Mouse (Mus musculus) thymus, postnatal 4 days (tissue): ENCODE measurements around the gene Nfia.

Source experiments
- DNase-seq: peaks from one replicate; pipeline ENCODE4 v3.0.0; 2021

The Nfia gene

DNA sequence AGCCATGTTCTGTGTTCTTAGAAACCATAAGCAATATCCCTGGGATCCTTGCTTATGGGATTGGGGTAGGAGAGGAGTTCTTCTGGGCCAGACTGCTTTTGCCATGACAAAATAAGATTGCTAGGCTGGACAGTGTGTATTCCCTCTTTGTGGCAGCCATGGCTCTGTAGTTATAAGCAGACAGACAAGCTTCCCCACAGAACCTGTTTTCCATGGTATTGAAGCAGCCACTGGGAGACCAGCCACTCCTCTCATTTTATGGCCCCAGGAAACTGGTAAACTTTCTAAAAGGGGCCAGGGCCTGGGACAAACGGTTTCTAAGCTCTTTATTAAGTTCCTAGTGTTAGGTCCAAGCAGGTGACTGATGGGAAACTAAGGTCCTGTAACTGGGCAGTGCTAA, 309.4 kb downstream of the Nfia start:
- DNase-seq, result no peak

DNA sequence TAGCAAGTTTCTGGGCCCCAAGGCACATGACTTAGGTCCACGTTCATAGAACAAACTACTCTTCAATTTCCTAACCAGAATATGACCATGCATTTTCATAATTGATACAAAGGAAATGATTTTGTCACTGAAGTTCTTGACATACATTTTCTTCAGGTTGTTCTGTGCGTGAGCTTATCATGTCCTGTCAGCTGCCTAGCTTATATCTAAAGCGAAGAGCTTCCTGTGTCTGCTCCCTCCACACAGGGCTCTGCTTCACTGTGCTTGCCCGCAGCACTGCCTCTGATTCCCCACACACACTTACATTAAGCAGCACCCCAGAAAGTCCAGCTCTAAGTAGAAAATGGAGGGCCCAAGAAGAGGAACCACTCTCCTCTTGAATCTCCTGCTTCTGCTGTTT, 310.0 kb downstream of the Nfia start:
- DNase-seq, result peak; percentile 54

DNA sequence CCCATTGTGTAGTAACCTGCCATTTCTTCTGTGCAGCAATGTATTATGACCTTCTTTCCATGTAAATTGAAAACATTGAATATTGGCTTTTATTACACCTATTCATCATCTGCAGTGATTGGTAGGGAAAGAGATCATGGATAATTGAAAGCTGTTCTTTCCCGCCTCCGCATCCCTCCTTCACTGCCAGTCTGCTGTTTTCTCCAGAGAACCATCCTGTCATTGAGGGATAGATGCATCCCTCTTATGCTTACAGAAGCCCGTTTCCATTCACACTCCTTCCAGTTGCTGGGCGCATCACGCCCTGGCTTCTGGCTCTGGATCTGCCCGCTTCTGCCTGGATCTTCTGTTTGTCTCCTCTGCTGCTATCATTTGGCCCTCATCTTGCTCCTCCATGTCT, 312.5 kb downstream of the Nfia start:
- DNase-seq, result no peak

DNA sequence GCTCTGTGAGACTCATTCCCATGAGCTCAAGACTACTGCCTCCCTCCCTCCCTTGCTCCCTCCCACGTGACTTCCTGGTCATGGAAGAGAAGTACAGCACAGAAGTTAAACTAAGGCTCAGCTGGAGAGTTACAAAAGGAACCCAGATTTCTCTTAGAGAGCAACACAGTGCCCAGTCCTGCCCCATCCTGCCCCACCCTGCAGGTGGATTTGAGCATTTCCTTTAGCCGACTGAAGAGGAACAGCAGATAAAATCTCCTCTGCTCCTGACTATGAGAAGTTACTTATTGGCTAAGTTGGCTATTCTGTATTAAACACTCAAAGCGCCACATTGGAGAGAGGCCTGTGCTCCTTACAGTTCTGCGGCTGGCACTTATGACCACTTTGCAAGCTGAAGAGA, 314.4 kb downstream of the Nfia start:
- no peak for DNase-seq

DNA sequence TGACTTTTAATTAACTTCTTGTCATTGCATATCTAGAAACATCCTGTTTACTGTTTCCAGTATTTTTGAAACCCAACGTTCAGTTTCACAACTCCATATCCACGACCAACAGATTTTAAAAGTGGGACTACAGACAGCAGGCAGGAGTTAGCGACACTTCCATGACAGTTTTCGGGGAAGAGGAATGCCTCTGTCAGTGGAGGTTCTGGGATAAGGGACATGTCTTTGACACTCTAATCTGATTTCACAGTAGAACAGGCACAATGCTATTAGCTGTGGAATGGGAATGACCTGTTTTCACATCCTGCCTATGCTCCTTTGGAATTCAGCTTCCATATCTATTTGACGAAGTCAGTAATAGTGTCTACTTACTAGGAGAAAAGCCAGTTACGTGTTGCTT, 317.5 kb downstream of the Nfia start:
- no peak for DNase-seq

DNA sequence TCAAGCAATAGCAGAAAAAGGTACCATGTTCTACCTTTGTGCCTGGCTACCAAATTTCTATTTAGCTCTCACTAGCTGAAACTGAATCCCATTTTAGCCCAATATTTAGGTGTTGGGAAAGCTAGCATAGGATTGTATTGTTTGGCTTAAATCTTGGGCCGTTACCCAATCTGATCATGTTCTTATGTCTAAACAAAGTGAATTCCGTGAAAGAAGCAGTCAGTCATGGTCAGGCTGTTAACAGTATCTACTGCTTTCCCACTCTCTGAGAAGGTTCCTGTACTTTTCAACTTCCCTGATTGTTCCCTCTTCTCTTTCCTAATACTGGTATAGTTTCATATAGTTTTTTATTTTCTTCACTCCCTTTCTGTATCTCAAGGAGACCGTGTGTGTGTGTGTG, 318.1 kb downstream of the Nfia start:
- no peak for DNase-seq

DNA sequence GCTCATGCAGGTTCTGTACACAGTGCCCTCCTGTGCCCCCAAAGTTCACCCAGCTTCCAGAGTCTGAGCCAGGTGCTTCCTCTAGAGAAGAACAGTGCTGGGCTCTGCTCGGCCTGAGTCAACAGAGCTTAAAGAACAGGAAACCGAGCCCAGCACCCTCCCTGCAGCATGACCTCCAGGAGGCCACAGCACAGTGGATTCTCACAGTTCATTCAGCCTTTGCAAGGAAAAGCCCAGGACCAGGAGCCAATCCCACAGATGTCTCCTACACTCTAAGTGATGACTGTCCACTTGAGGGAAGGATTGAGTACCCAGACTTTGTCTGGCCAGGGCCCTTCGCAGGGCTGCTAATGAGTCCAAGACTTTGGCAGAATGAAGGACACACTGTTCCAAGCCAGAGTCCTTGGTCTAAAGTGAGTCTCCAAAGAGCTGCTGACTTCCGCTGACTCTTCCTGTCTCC, 318.9 kb downstream of the Nfia start:
- DNase-seq, result peak; percentile 74

DNA sequence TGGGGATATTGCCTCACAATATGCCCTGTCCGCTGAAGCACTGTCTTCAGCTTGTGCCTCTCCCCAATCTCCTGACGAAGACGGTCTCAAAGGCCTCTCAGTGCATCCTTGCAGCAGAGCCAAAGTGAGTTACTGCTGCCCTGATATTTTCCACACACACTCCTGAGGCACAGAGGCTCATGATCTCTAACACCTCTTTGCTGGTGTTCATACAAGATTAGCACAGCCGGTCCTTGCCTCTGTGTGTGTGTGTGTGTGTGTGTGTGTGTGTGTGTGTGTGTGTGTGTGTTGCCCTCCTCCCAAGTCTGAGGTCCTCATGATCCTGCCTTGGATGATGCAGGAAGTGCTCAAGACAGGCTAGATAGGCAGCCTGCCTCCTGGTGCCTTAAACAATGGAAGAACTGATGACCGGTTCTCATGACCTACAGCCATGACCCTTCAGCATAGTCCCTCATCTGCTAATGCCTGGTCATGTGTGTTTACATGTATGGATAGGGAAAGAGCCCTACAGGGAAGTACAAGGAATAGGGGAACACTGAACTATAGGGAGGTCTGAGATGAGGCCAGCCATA, 319.5 kb downstream of the Nfia start:
- no peak for DNase-seq

DNA sequence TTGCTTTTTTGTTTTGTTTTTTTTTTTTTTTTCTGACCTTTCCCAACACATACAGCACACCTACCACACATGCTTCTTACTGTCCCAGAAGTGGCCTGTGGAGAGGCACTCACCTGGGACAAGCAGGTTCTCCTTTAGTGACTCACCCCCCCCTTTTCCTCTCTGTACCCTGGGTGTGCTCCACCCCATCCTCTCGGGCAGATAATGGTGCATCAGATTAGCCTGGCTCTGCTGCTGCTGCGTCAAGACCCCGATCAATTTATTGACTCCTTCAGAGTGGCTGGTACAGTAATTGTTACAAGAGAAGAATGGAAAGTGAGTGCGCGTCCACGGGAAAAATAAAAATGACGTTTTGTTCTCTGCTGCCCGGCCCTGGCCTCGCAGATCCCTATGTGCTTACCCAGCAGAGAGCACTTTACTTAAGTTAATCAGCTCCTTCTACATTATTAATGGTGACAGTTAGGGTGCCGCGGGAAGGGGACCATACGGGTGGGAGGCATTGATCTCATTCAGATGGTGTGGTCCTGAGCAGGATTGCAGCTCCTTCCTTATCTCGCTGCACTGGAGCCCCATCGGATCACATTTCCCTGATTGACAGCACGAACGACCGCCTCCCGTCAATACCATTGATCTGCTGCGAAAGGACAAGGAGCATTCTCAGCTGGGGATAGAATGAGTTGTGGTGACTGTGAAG, 321.7 kb downstream of the Nfia start:
- no peak for DNase-seq

DNA sequence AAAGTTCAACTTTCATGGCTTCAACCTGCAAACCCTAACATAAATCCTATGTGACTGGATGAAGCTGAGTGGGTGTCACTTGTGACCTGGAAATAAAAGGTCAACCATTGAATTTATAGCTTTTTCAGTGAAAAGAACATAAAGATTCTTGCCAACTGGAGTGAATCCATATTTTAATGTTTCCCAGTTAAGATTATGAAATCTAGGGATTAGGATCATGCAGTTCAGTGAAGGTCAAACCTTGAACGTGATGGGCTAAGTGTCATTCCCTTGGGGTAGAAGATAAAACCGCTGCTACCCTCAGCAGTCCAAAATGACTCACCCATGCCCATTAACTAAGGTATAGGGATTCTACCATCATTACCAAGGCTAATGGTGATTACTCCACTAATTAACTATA, 322.5 kb downstream of the Nfia start:
- DNase-seq, result no peak

DNA sequence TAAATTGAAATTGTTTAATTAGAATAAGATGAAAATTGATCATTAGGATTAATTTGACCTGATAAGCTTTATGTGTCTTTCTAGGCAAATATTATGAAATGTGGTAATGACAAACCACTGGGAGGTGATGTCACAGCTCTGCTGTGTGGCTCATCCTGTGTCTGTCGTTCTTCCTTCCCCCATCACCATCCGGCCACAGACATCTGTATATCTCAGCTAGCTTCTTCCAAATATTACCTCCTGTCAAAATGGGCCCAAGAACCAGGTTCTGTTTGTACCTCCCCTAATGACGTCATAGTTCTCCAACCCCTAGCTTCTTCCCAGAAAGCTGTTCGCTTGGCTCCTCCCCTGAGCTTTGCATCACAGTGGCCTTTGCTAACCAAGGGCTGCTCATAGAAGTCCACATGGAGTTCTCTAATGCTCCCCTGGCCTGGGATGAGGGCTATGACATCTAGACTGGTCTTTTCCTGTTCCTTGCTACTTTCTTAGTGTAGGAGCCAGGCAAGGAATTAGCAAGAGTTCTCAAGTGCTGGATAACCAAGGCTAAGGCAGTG, 324.6 kb downstream of the Nfia start:
- no peak for DNase-seq

DNA sequence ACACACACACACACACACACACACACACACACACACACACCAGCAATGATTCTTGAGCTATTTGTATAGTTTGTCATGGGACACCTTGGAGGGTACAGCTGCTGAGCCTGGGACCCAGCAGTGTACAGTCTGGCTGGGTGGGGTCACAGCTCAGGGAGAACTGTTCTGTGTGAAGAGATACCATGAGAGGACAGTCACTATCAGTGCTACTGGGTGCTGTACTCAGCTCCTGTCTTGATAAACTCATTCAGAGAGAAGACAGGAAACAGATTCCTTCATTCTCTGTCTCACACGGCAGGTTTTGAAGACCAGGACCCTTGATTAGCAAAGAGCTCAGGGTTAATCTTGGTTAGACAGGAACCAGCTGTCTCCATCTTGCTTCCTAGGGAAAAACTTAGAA, 326.1 kb downstream of the Nfia start:
- DNase-seq, result no peak

DNA sequence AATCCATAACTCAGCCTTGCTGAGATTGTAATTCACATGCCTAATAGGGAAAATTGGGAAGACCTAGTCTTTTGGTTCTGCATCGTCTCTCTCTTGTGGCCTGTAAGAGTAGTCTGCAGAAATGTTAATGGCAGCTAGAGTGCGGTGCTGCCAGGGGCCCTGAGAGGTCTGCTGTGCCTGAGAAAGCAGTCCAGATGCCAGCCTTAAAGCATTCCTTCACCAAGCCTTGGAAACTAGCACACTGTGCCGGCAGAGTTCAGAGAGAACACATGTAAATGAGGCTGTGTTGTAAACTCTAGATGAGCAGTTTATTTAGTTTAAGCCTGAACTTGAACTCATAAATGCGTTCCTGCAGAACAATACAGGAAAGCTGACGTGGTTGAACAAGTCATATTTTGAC, 326.9 kb downstream of the Nfia start:
- no peak for DNase-seq

DNA sequence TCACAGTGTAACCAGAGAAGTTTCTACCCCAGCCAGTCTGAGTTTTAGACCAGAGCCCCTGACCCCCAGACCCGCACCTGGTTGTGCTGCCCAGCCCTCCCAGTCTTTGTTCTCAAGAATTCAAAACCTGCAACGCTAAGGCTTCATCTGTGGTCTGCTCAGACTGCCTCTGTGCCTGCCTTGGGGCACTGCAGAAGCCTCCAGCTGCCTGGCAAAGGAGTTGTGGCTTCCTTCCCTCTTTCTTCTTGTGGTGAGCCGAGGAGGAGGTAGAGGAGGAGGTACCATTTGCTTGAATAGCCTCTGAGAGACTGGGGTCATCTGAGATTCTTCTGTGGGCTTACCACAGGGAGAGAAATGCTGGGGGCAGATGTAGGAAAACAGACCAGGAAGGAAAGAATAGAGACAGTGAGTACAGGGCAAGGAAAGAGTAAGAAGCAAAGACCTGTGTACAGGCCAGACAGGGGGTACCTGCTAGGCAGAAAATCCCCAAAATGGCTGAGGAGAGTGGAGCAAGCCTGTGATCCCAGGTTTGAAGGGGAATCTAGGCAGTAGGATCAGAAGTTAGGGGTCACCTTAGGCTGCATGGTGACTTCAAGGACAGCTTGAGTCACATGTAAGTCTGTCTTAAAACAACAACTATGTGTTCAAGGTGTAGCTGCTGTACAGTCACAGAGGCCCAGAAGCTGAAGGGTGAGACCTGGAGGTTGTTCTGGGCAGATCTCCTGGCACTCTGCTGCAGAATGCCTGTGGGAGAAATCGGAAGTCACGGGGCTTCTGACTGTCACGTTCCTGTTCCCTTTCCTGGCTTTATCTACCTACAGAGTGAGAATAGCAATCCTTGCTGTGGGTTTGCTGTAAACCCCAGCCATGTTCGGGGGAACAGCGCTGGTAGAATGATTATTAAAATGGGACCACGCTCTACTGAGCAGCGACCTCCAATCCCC, 328.9 kb downstream of the Nfia start:
- DNase-seq, result peak; percentile 59

DNA sequence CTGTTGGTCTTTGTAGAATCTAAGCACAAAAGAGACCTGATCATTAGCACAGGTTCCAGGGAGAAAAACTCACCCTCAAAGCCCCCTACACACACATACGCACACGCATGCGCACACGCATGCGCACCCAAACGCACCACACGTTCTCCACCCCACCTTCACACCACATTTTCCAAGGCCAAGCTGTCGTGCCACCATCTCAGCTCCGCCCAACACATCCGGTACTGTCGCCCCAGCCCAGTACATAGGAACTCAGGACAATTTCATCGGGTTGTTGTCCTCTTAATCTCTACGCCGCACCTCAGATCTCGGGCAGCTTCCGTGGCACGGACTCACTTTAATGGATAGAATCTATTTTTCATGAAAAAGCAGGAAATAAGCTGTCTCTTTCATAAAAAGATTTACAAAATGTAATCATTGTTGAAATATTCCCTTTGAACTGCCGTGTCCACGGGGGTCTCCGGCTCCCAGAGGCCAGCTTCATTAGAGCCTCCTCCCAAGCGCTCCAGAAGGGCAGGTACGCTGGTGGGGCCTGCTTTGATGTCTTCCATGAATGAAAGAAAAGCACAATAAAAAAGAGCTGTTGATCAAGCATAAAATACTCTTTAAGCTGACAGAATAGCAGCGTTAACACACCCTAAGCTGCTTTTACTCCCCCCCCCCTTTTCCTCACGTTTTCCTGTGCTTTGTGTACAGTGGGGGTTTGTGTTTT, 330.2 kb downstream of the Nfia start:
- DNase-seq, result no peak

DNA sequence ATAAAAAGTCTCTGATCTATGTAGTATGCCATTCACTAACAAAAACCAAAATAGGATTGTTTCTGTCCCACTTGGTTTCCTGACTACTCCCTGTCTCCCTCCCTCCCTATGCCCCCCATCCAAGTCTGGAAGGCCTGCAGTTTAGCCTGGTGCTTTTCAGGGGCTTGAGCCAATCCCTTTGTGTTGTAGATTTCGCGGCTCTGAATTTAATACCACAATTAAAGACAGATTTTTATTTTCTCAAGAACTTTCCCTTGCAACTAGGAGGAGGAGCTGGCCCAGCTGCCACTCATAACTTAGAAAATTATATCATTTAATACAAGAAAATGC, 330.8 kb downstream of the Nfia start:
- no peak for DNase-seq

DNA sequence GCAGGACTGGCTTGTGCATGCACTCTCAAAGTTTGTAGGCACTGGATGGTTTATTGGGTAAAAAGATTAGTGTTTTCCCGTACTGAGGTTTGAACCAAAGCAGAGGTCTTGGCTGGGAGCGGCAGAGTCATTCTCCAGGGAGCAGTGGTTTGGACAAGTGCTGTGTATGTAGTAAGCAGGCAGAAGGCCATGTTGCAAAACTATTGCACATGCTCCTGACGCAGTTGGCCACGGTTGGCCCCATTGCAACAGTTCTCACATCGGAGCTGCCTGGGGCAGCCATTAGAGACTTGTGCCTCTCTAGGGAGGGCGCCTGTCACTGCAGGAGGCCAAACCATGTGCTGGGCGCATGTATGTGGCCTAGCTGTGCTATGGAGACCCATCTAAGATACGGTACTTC, 331.6 kb downstream of the Nfia start:
- DNase-seq, result no peak

DNA sequence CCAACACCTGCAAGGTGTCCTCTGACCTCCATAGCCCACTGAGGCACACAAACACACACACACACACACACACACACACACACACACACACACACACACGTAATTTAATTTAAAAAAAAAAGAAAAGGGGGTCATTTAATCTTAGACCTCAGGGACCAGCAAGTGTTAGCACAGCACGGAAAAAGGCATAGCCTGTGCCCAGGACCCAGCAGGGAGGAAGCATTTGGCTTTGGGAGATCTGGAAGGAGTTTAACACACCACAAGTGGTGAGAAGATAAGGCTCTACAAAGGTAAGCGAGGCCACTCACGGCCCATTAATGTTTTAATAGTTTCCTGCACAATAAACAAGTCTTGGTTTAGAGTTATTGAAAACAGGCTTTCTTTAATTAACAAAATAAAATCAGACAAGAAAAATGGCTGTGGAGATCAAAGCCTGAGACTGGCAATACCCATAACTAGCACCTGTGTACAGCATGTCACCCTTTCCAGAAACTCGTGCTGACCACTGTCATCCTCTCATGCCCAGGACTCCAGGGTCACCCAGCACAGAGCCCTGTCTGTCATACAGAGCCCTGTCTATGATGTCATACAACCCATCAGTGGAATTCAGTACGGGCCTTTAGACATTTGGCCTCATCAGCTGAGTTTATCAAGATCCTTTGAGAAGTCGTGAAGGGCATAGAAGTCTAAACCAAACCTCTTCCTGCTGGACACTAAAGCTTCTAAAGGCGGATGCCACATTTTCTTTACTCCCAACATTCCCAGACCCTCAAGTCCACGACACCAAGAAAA, 332.6 kb downstream of the Nfia start:
- DNase-seq, result no peak

DNA sequence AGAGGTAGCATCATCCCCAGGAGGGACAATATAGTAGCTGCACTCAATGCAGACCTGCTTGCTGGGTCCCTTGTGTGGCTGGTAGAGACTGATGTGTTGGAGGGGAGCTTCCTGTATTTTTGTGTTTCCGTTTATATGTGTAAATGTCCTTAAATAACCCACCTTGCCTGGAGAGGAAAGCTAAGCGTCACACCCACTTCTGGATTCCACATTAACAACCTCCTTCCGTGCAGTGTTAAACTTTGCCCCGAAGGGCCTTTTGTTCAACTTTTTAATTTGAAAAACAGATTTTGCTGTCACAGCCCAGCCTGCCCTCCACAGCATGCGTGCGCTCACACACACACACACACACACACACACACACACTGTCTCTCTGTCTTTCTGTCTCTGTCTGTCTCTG, 333.4 kb downstream of the Nfia start:
- no peak for DNase-seq

DNA sequence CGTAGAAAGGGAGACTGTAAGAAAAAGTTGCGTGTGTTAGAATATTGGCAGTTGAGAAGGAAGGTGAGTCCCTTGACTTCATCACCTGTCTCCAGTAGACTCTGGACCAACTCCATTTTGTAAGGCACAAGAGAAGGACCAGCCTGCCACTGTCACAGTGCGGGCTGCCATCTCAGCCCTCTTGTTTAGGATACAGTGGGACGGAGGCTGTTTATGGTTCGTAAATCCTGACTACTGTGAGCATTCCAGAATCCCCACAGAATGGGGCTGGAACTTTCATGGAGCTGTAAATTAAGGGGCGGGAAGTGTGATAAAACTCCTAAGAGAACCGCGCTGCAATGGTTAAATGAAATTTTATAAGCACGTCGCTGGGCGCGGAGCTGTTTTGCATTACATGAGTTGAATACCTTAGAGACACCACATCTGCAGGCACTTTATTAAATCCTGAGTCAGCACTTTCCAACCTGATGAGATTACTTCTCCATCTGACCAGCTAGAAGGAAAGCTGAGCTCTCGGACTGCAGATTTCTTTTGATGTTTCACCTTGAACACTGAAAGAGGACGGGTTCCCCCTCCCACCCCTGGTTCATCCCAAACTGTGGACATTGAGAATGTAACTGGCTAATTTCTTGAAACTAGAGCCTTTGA, 334.0 kb downstream of the Nfia start:
- DNase-seq, result no peak

DNA sequence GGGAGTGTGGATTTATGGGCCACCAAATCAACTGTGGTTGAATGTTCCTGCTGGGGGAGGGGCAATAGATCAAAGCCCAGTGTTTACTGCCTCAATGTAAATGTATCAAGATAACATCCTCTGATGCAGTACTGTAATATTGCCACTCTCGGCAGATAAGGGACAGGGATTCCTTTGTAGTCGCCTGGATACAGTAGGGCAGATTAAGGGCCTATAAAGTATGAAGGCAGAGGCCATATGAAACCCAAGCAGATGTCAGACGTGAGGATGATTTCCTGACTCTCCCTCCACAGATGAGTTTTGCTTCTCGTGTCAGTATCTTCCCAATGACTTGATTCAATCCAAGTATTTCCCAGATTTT, 334.5 kb downstream of the Nfia start:
- DNase-seq, result no peak
